ENCODE assay signal across 22 mouse cellular contexts in the genomic region with DNA sequence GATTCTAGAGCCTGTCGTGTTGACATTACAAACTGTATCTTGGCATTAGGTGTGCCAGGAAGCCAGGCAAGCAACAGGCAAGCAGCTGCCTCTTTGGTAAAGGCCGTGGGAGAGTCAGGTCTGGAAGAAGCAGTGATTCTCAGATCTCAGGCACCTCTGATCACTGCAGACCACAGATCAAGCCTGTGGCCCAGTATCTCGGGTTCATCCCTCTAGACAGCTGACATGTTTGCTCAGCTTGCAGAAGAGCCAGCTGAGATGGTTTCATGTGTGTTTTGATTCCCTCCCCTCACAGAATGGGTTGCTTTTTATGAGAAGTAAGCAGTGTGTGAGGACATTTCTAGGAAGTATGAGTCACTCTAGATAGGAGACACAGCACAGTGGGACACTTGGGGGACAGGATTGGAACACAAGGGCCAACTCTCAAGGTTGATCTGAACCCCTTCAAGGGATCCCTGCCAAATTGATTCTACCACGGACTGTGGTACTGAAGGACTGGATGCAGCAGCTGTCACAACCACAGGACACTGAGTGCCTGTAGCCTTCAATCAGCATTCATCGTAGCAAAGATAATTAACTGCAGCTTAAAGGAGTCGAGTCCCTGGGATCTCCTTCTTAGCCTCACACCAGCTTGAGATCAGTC. TPM values are rescaled to one million over a fixed set of nuclear protein-coding genes. Genes with fewer than 3 reads are reported as not detected.
DNase-seq lines count a peak whose midpoint lies in the region; ATAC-seq and TF ChIP-seq lines count a peak whose summit lies in the region.
"Had no signal": no experiment of that assay in that cellular context is flagged by ENCODE, and none has a peak within 500 bp of the region (broad histone marks: within the 10 kb centered on the region; RNA-seq: fewer than 3 reads in every experiment).

No protein-coding gene starts in this region.

- DNase-seq in embryonic facial prominence, embryonic 10.5 days (ENCODE audit: low spot score): no peak
- DNase-seq in hindbrain, embryonic 14.5 days (ENCODE audit: low spot score): no peak
- DNase-seq in 416B (ENCODE audit: low read depth): peak; percentile 31
- DNase-seq in urinary bladder, postnatal 10 days (ENCODE audit: low spot score): no peak
- no peak for DNase-seq in lung, adult 2 months
- DNase-seq: adrenal gland, adult 8-10 months; cerebellum, adult 11 months; cerebellum, postnatal 25 days; gastrocnemius, adult 2 months; kidney, adult 18-20 months; kidney, postnatal 25 days; lung, postnatal 10 days; right cerebral cortex, postnatal 25 days; thymus, adult 18-20 months had no signal

- peaks cover 26% of the 10 kb centered on the region for H3K4me1 ChIP-seq in embryonic facial prominence, embryonic 13.5 days
- H3K4me1 ChIP-seq in embryonic facial prominence, embryonic 10.5 days: peaks cover 34% of the 10 kb centered on the region
- no peaks in the 10 kb centered on the region; the same call in 1 of the 2 replicates for H3K4me1 ChIP-seq in hindbrain, embryonic 16.5 days (ENCODE audit: control insufficient read depth, insufficient read depth, low read depth, low read length)
- no peaks in the 10 kb centered on the region for H3K4me1 ChIP-seq in hindbrain, embryonic 14.5 days (replicated peaks; ENCODE audit: control insufficient read depth, insufficient read depth, low read length)
- peaks cover 11% of the 10 kb centered on the region for H3K4me1 ChIP-seq in intestine, embryonic 16.5 days (ENCODE audit: control insufficient read depth, insufficient read depth, low read length)
- H3K4me1 ChIP-seq in lung, adult 2 months (ENCODE audit: control insufficient read depth, insufficient read depth, low read length): no peaks in the 10 kb centered on the region

- no peaks in the 10 kb centered on the region for H3K36me3 ChIP-seq in embryonic facial prominence, embryonic 13.5 days
- no peaks in the 10 kb centered on the region for H3K36me3 ChIP-seq in embryonic facial prominence, embryonic 10.5 days (replicated peaks)
- H3K36me3 ChIP-seq in hindbrain, embryonic 16.5 days (ENCODE audit: control insufficient read depth, insufficient read depth, low read length): no peaks in the 10 kb centered on the region
- no peaks in the 10 kb centered on the region for H3K36me3 ChIP-seq in hindbrain, embryonic 14.5 days (replicated peaks; ENCODE audit: control insufficient read depth, insufficient read depth)
- no peaks in the 10 kb centered on the region for H3K36me3 ChIP-seq in intestine, embryonic 16.5 days (ENCODE audit: control insufficient read depth, insufficient read depth, low read length)
- H3K36me3 ChIP-seq: G1E; limb, embryonic 13.5 days; neural tube, embryonic 13.5 days had no signal

- H3K27me3 ChIP-seq in embryonic facial prominence, embryonic 13.5 days: no peaks in the 10 kb centered on the region
- H3K27me3 ChIP-seq in embryonic facial prominence, embryonic 10.5 days (replicated peaks; ENCODE audit: low read depth, poor library complexity, severe bottlenecking): no peaks in the 10 kb centered on the region
- no peaks in the 10 kb centered on the region for H3K27me3 ChIP-seq in hindbrain, embryonic 16.5 days (replicated peaks; ENCODE audit: control insufficient read depth, insufficient read depth, low read length)
- H3K27me3 ChIP-seq in hindbrain, embryonic 14.5 days (ENCODE audit: control insufficient read depth, insufficient read depth, low read length): no peaks in the 10 kb centered on the region
- no peaks in the 10 kb centered on the region for H3K27me3 ChIP-seq in intestine, embryonic 16.5 days (replicated peaks; ENCODE audit: control insufficient read depth, insufficient read depth, low read length)
- H3K27me3 ChIP-seq: limb, embryonic 13.5 days; neural tube, embryonic 13.5 days had no signal

- no peak overlapping the region for H3K4me3 ChIP-seq in embryonic facial prominence, embryonic 13.5 days
- no peak overlapping the region for H3K4me3 ChIP-seq in embryonic facial prominence, embryonic 10.5 days
- no peak overlapping the region for H3K4me3 ChIP-seq in hindbrain, embryonic 16.5 days (ENCODE audit: low read length)
- H3K4me3 ChIP-seq in hindbrain, embryonic 14.5 days (replicated peaks; ENCODE audit: low read length): no peak overlapping the region
- H3K4me3 ChIP-seq in intestine, embryonic 16.5 days (ENCODE audit: low read length): no peak overlapping the region
- no peak overlapping the region for H3K4me3 ChIP-seq in lung, adult 2 months (replicated peaks; ENCODE audit: extremely low read depth, low read depth, low read length)
- H3K4me3 ChIP-seq: gastrocnemius, adult 2 months; limb, embryonic 13.5 days; neural tube, embryonic 13.5 days had no signal

- no peak for TF ChIP-seq POLR2A in lung, adult 2 months (IDR thresholded peaks at IDR 0.05; ENCODE audit: borderline replicate concordance, extremely low read depth, low read depth, low read length)

- ATAC-seq in embryonic facial prominence, embryonic 13.5 days (ENCODE audit: insufficient number of reproducible peaks, insufficient read depth, low FRiP score, low TSS enrichment, low read depth): no peak
- peak; percentile 54; the same call in 1 of the 2 replicates for ATAC-seq in hindbrain, embryonic 16.5 days
- ATAC-seq in hindbrain, embryonic 14.5 days (ENCODE audit: low FRiP score): no peak
- ATAC-seq in intestine, embryonic 16.5 days: no peak
- ATAC-seq: forebrain, embryonic 16.5 days had no signal

- no peak overlapping the region for H3K4me2 ChIP-seq in embryonic facial prominence, embryonic 13.5 days
- no peak overlapping the region for H3K4me2 ChIP-seq in hindbrain, embryonic 16.5 days (ENCODE audit: low read length)
- H3K4me2 ChIP-seq in hindbrain, embryonic 14.5 days (replicated peaks): no peak overlapping the region
- H3K4me2 ChIP-seq in intestine, embryonic 16.5 days (ENCODE audit: low read depth, low read length): no peak overlapping the region
- H3K4me2 ChIP-seq: limb, embryonic 13.5 days; neural tube, embryonic 13.5 days had no signal

- 45% methylated on average over 6 of the region's 6 CpGs for WGBS in embryonic facial prominence, embryonic 13.5 days
- WGBS in embryonic facial prominence, embryonic 10.5 days: 63% methylated on average over 6 of the region's 6 CpGs
- 64% methylated on average over 6 of the region's 6 CpGs for WGBS in hindbrain, embryonic 16.5 days
- WGBS in hindbrain, embryonic 14.5 days: 69% methylated on average over 6 of the region's 6 CpGs
- WGBS in intestine, embryonic 16.5 days: 62% methylated on average over 6 of the region's 6 CpGs
- 62% methylated on average over 6 of the region's 6 CpGs for WGBS in lung, adult 2 months

- no peaks in the 10 kb centered on the region for H3K9me3 ChIP-seq in embryonic facial prominence, embryonic 13.5 days
- H3K9me3 ChIP-seq in embryonic facial prominence, embryonic 10.5 days: no peaks in the 10 kb centered on the region
- H3K9me3 ChIP-seq in hindbrain, embryonic 16.5 days (ENCODE audit: control insufficient read depth, low read length): no peaks in the 10 kb centered on the region
- no peaks in the 10 kb centered on the region for H3K9me3 ChIP-seq in hindbrain, embryonic 14.5 days (ENCODE audit: control insufficient read depth, low read length)
- H3K9me3 ChIP-seq in intestine, embryonic 16.5 days (ENCODE audit: control insufficient read depth, low read length): no peaks in the 10 kb centered on the region
- H3K9me3 ChIP-seq: G1E; limb, embryonic 13.5 days; neural tube, embryonic 13.5 days had no signal

- no peak for TF ChIP-seq CTCF in lung, adult 2 months (IDR thresholded peaks at IDR 0.05; ENCODE audit: insufficient read depth, low read length)

- no peak overlapping the region for H3K9ac ChIP-seq in embryonic facial prominence, embryonic 13.5 days
- H3K9ac ChIP-seq in hindbrain, embryonic 16.5 days (ENCODE audit: low read depth, low read length): no peak overlapping the region
- no peak overlapping the region for H3K9ac ChIP-seq in hindbrain, embryonic 14.5 days
- H3K9ac ChIP-seq in intestine, embryonic 16.5 days (ENCODE audit: low read depth, low read length): no peak overlapping the region; the same call in 1 of the 2 replicates
- H3K9ac ChIP-seq: limb, embryonic 13.5 days; liver, embryonic 14.5 days; neural tube, embryonic 13.5 days had no signal

- H3K27ac ChIP-seq in embryonic facial prominence, embryonic 13.5 days: 0 out of 2 replicates have a peak overlapping the region, but pooled peaks have one; percentile 4
- no peak overlapping the region for H3K27ac ChIP-seq in embryonic facial prominence, embryonic 10.5 days (replicated peaks)
- no peak overlapping the region for H3K27ac ChIP-seq in hindbrain, embryonic 16.5 days (ENCODE audit: low read depth, low read length)
- no peak overlapping the region for H3K27ac ChIP-seq in hindbrain, embryonic 14.5 days
- H3K27ac ChIP-seq in intestine, embryonic 16.5 days (ENCODE audit: low read length): peak overlapping the region; percentile 7; the same call in 1 of the 2 replicates
- H3K27ac ChIP-seq: gastrocnemius, adult 2 months; limb, embryonic 13.5 days; liver, embryonic 14.5 days; neural tube, embryonic 13.5 days had no signal

RNA-seq across cellular contexts. Expression of a gene that starts 24.7 kb away (rescaled TPM):
- polyA plus RNA-seq in embryonic facial prominence, embryonic 13.5 days (2015; fragmentation: Nextera tagmentation; extraction: Ambion mirVana): 0.59 and 1.3 TPM in 2 replicates
- polyA plus RNA-seq in embryonic facial prominence, embryonic 10.5 days (2016; fragmentation: Nextera tagmentation; extraction: Ambion mirVana): 0.78 and 0.85 TPM in 2 replicates
- polyA plus RNA-seq in hindbrain, embryonic 16.5 days (2015; fragmentation: Nextera tagmentation; extraction: Ambion mirVana): 0.07 TPM in 1 of 2 replicates, not detected in the other
- polyA plus RNA-seq in hindbrain, embryonic 14.5 days (2014; fragmentation: Nextera tagmentation; extraction: Ambion mirVana): not detected in 2 replicates
- polyA plus RNA-seq in intestine, embryonic 16.5 days (2015; fragmentation: Nextera tagmentation; extraction: Ambion mirVana): 5.2 and 7.6 TPM in 2 replicates
- 2.0 and 2.2 TPM in 2 replicates for polyA plus RNA-seq in lung, adult 2 months (2012; rRNA removed)
- polyA plus RNA-seq: forebrain, embryonic 16.5 days; G1E; neural tube, embryonic 13.5 days had no signal

Comparison
In these comparisons a context has a peak if more than half of its experiments do, and no peak if none do; other contexts are left out.
1. H3K27ac ChIP-seq: peak in embryonic facial prominence, embryonic 13.5 days (single experiment) and intestine, embryonic 16.5 days (single experiment); none in embryonic facial prominence, embryonic 10.5 days (single experiment), hindbrain, embryonic 16.5 days (single experiment) and hindbrain, embryonic 14.5 days (single experiment).